Mouse (Mus musculus) hindbrain, embryonic 16.5 days (tissue): ENCODE results near the gene Crybg2. TPM values are rescaled to one million over a fixed set of nuclear protein-coding genes. Genes with fewer than 3 reads are reported as not detected.

Source experiments
- ATAC-seq: fragments of 200-750 bp; cut with Nextera tagmentation; 2 replicates; pipeline ENCODE4 v1.8.0; 2017; ENCODE audit warnings: moderate TSS enrichment, moderate library complexity
- H3K27ac ChIP-seq: fragments of 300-500 bp; sonication (generic); 2 replicates; pipeline ENCODE4 v1.5.1; 2014; ENCODE audit warnings: low read depth, mild to moderate bottlenecking, control low read depth, low read length, moderate library complexity
- H3K27me3 ChIP-seq: fragments of 300-500 bp; sonication (generic); replicated peaks from 2 replicates; pipeline ENCODE4 v1.6.1; 2014; ENCODE audit warnings: low read length; ENCODE audit not compliant: control insufficient read depth, insufficient read depth
- H3K36me3 ChIP-seq: fragments of 300-500 bp; sonication (generic); 2 replicates; pipeline ENCODE4 v1.6.1; 2014; ENCODE audit warnings: mild to moderate bottlenecking, low read length, moderate library complexity, mixed read lengths; ENCODE audit not compliant: control insufficient read depth, insufficient read depth
- H3K4me1 ChIP-seq: fragments of 300-500 bp; sonication (generic); 2 replicates; pipeline ENCODE4 v1.6.1; 2014; ENCODE audit warnings: low read depth, low read length; ENCODE audit not compliant: control insufficient read depth, insufficient read depth
- H3K4me2 ChIP-seq: fragments of 300-500 bp; sonication (generic); 2 replicates; pipeline ENCODE4 v1.6.1; 2014; ENCODE audit warnings: mild to moderate bottlenecking, low read length, control low read depth, moderate library complexity
- H3K4me3 ChIP-seq: fragments of 300-500 bp; sonication (generic); 2 replicates; pipeline ENCODE4 v1.5.1; 2014; ENCODE audit warnings: mild to moderate bottlenecking, low read length, control low read depth, moderate library complexity
- H3K9ac ChIP-seq: fragments of 300-500 bp; sonication (generic); 2 replicates; pipeline ENCODE4 v1.6.1; 2014; ENCODE audit warnings: low read depth, mild to moderate bottlenecking, control low read depth, low read length, moderate library complexity
- H3K9me3 ChIP-seq: fragments of 300-500 bp; sonication (generic); 2 replicates; pipeline ENCODE4 v1.6.1; 2014; ENCODE audit warnings: mild to moderate bottlenecking, low read length, moderate library complexity; ENCODE audit not compliant: control insufficient read depth
- whole genome bisulfite sequencing: fragments of 180-500 bp; shearing (Covaris S2); extraction: QIAGEN DNeasy Blood & Tissue Kit; methylation state at CpG from one replicate; pipeline ENCODE4 v1.1.7; 2014; 5-methylcytosine and 5-hydroxymethylcytosine counted together
- polyA plus RNA-seq: library from polyadenylated mRNA; unstranded; fragments of >200 nt; fragmentation: Nextera tagmentation; extraction: Ambion mirVana; gene quantifications from 2 replicates; pipeline ENCODE4 v1.2.1, GENCODE M21; 2015

Crybg2 gene
- polyA plus RNA-seq, 1 experiment from 2014 or later, result 5.3 TPM

DNA sequence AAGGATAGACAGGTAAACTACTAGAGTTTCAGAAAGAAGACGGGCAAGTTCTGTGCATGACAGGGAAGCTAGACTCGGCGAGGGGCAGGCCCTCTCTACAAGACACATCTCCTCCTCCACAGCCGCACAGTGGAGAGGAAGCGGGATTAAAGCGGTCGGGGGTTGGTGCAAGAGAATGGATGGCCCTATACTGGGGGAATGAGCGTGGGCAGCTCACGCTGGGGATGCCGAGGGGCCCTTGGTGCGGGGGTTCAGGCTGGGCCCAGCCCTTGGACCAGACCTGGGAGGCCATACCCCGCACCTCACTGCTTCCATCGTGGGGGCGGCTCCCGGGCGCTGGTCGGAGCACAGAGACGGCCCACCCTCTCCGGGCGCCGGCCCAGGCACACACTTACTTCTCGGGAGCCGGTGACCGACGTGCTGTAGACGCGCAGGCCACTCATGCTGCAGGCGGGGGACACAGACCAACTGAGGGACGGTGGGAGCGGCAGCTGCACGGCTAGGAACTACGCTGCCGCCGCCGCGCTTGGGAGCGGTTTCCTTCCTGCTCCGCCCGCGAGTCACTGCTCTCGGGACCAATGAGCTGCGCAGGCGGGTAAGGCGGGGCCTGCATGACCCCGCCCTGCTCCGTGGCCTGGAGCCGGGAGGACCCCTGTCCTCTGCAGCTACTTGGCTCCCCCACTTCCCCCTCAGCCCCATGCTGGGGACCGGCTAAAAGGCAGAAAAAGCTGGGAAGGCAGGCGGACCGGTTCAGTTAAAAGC, 67.8 kb downstream of the Crybg2 start, which contains the start of gene Sh3bgrl3:
Gene Sh3bgrl3 (minus strand): TSS at position 569 of the 762 bp plus-strand sequence.
- H3K9ac ChIP-seq, result peak within 1 kb of the TSS; percentile 89
- peak within 1 kb of the TSS; percentile 82 for H3K27ac ChIP-seq
- H3K4me1 ChIP-seq, result peaks cover 24% of the 10 kb centered on the region
- peak; percentile 96 for ATAC-seq
- H3K4me2 ChIP-seq, result peak within 1 kb of the TSS; percentile 92
- WGBS, result under 1% methylated on average over 30 of the region's 50 CpGs
- H3K36me3 ChIP-seq, result no peaks in the 10 kb centered on the region
- no peaks in the 10 kb centered on the region for H3K9me3 ChIP-seq
- H3K27me3 ChIP-seq, result no peaks in the 10 kb centered on the region
- H3K4me3 ChIP-seq, result peak within 1 kb of the TSS; percentile 87

DNA sequence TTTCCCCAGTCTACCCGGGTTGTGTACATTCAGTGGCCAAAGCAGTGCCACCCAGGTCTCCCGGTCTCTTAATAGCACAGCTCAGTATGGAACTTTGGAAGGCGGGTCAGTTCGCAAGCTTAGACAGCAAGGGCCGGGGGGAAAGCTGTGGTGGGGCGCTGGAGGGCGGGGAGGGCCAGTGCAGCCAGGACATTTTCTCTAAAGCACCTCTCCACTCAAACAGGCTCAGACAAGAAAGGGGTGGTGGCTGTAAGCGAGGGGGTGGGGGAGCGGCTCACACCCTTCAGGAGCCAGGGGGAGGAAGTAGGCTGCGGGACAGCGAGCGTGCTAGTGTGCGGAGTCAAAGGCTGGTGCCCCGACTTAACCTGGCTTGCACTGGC, 68.4 kb downstream of the Crybg2 start:
- no peaks in the 10 kb centered on the region for H3K27me3 ChIP-seq
- peak overlapping the region; percentile 82 for H3K27ac ChIP-seq
- H3K9ac ChIP-seq, result peak overlapping the region; percentile 89
- peak overlapping the region; percentile 87 for H3K4me3 ChIP-seq
- H3K4me2 ChIP-seq, result peak overlapping the region; percentile 92
- 4% methylated on average over 14 of the region's 14 CpGs for WGBS
- H3K36me3 ChIP-seq, result no peaks in the 10 kb centered on the region
- H3K9me3 ChIP-seq, result no peaks in the 10 kb centered on the region
- H3K4me1 ChIP-seq, result peaks cover 24% of the 10 kb centered on the region
- ATAC-seq, result peak; percentile 70

DNA sequence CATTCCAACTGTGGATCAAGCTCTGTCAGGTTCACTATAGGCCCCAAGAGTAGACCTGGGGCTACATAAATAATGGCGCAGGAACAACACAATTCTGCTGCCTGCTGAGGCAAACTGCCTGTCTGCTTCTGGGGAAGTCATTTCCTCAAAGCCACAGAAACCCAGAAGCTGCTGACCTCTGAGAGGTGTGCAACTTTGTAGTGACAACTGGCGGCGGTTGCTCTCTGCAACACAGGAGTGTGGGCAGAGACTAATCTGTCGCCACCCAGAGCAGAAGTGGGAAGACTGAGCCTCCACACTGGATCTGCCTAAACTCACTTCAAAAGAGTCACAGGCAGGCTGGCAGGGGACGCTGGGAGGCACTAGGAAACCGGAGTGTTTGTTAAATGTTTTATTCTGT, 68.9 kb downstream of the Crybg2 start:
- H3K4me2 ChIP-seq, result peak overlapping the region; percentile 92; the same call in 1 of the 2 replicates
- no peak for ATAC-seq
- H3K27me3 ChIP-seq, result no peaks in the 10 kb centered on the region
- H3K4me3 ChIP-seq, result no peak overlapping the region
- no peaks in the 10 kb centered on the region for H3K9me3 ChIP-seq
- H3K4me1 ChIP-seq, result peaks cover 21% of the 10 kb centered on the region
- WGBS, result 48% methylated on average over 6 of the region's 6 CpGs
- no peak overlapping the region for H3K9ac ChIP-seq
- no peak overlapping the region for H3K27ac ChIP-seq
- H3K36me3 ChIP-seq, result no peaks in the 10 kb centered on the region

GRCm38 (mm10) chr4:134132117-134132516, 71.5 kb downstream of the Crybg2 start:
- peaks cover 14% of the 10 kb centered on the region for H3K4me1 ChIP-seq
- WGBS, result 92% methylated on average over 3 of the region's 3 CpGs

DNA sequence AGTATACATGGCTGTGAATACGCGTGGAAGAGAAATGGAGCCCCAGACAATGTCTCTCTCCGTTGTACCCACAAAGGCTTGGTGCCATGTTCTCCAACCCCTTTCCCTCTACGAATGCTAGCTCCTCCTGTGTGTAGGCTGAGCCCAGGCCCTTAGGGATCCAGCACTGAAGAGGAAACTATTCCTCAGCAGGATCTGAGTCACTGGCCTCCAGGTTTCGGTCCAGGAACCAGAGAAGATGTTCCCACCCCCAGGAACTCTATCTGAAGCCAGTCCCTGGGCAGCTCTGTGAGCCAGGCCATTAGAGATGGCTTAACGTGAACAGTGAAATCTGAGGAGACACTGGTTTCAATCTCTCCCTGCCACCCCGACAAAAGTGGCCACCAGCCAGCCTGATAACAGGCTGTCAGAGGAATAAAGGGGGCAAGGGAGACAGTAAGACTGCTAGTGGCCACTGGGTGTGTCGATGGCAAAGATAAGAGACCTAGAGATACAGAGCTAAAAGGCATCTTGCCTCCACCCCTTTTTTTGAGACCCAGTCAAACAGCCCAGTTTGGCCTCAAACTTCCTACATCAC, 72.0 kb downstream of the Crybg2 start:
- Histone ChIP-seq H3K36me3 (no peaks in the 10 kb centered on the region), H3K9me3 (no peaks in the 10 kb centered on the region), H3K9ac (no peak overlapping the region), H3K4me3 (no peak overlapping the region), H3K4me1 (peaks cover 9% of the 10 kb centered on the region), H3K4me2 (no peak overlapping the region), H3K27ac (no peak overlapping the region), H3K27me3 (no peaks in the 10 kb centered on the region)
- ATAC-seq, result no peak
- WGBS, result 85% methylated on average over 8 of the region's 8 CpGs

More at GRCm38 (mm10) chr4:134132117-134132516, 71.5 kb downstream of the Crybg2 start:
- no peaks in the 10 kb centered on the region for H3K36me3 ChIP-seq
- no peak overlapping the region for H3K9ac ChIP-seq
- ATAC-seq, result no peak
- no peaks in the 10 kb centered on the region for H3K27me3 ChIP-seq
- no peak overlapping the region for H3K27ac ChIP-seq
- no peak overlapping the region for H3K4me2 ChIP-seq
- H3K9me3 ChIP-seq, result no peaks in the 10 kb centered on the region
- H3K4me3 ChIP-seq, result no peak overlapping the region

DNA sequence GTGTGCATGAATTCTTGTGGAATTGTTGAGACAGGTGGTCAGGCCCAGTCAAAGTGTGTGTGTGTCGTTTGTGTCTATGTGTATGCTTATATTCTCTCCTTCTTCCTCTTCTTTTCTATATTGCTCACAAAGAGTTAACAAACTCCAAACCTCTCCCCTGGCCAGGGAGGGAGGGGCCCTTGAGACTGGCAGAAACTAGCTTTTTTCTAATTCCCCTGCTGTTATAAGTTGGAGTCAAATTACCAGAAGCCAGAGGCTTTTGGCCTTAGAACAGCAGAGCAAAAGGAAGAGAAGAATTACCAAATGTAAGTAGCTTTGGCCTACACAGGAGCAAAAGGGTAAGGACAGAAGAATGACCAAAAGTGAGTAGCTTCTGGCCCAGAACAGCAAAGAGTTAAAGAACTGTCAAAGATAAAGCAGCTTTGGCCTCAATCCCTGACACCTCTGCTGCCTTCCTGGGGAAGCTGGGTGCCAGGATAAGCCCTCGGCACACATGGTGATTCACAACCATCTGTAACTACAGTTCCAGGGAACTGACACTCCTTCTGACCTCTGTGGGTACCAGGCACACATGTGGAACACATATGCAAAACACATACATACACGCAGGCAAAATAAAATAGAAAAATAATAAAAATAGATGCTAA, 75.8 kb downstream of the Crybg2 start:
- Histone ChIP-seq H3K4me3 (no peak overlapping the region), H3K4me2 (no peak overlapping the region), H3K4me1 (no peaks in the 10 kb centered on the region), H3K9ac (no peak overlapping the region), H3K36me3 (0 out of 2 replicates have a peak, but pooled peaks cover 2% of the 10 kb centered on the region), H3K27ac (no peak overlapping the region), H3K9me3 (no peaks in the 10 kb centered on the region), H3K27me3 (no peaks in the 10 kb centered on the region)
- no peak for ATAC-seq
- 80% methylated on average over 3 of the region's 3 CpGs for WGBS

GRCm38 (mm10) chr4:134138857-134139256, 78.2 kb downstream of the Crybg2 start:
- no peaks in the 10 kb centered on the region for H3K9me3 ChIP-seq
- H3K9ac ChIP-seq, result no peak overlapping the region
- ATAC-seq, result no peak
- H3K27ac ChIP-seq, result no peak overlapping the region
- no peaks in the 10 kb centered on the region for H3K27me3 ChIP-seq
- no peak overlapping the region for H3K4me2 ChIP-seq
- H3K4me3 ChIP-seq, result no peak overlapping the region
- H3K36me3 ChIP-seq, result 0 out of 2 replicates have a peak, but pooled peaks cover 2% of the 10 kb centered on the region
- WGBS, result 85% methylated on average over 2 of the region's 2 CpGs
- no peaks in the 10 kb centered on the region for H3K4me1 ChIP-seq
